Mouse (Mus musculus) left cerebral cortex, postnatal 4 days (tissue): ENCODE results near the gene 4933428G20Rik. TPM values are rescaled to one million over a fixed set of nuclear protein-coding genes. Genes with fewer than 3 reads are reported as not detected.

ENCODE experiments used
- DNase-seq: peaks from one replicate; pipeline ENCODE4 v3.0.0-alpha.2; 2022
- intact Hi-C: fragments of 180-260 bp; cut with DNase I; formaldehyde crosslinking; loops from one replicate; pipeline ENCODE4 v1.15.1; 2025
- total RNA-seq, 2 experiments: library from RNA; stranded (reverse); gene quantifications; 2 replicates each; pipeline ENCODE4 v1.2.3; 2021

The 4933428G20Rik gene
- total RNA-seq, 2 experiments from 2014 or later: 0.26 TPM; not detected in 1

DNA sequence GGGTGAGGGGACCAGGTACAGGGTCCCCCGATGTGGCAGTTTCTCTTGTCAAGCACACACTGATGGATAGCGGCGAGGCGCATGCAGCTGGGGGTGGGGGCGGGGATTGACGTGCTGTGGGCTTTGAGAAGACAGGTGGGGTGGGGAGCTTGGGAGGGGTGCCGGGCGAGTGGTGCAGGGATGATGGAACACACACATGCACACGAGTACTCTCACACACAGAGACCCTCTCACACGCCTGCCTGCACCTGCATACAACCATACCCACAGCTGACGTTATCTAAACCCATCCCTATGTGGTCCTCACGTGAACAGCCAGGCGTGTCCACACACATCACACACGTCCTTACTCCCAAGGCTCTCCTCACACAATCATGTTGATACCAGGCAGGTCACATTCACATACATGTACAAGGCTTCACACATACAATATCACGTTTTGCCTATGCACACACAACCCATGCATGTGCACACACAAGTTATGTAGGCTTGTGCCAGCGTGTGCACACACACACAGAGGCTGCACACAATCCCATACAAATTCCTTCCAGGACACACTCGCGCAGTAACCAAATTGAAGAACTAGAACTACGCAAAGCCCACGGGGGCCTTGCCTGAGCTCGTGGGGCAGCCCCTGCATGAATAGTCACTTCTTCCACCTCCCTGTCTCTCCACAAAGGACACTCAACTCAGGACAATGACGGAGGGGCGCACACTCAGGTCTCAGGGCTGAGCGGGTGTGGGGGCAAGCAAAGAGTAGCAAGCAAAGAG lies 9.8 kb upstream of the 4933428G20Rik start:
- DNase-seq: no peak
- intact Hi-C loops: no loop called here

DNA sequence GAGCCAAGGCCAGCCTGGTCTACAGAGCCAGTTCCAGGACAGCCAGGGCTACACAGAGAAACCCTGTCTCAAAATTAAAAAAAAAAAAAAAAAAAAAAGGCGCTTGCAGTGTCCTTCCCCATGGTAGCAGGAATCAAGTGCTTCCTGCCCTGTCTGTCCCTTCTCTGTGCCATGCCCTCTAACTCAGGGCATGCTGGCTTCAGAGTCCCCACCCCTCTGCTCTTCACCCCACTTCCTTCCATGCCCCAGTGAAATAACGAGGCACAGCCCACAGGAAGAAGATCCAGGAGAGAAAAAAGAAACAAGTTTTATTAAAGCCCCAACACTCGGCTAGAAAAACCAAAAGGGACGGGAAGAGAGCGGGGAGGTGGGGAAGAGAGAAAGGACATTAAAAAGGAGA lies 8.9 kb upstream of the 4933428G20Rik start:
- intact Hi-C loops: no loop called here
- no peak for DNase-seq

DNA sequence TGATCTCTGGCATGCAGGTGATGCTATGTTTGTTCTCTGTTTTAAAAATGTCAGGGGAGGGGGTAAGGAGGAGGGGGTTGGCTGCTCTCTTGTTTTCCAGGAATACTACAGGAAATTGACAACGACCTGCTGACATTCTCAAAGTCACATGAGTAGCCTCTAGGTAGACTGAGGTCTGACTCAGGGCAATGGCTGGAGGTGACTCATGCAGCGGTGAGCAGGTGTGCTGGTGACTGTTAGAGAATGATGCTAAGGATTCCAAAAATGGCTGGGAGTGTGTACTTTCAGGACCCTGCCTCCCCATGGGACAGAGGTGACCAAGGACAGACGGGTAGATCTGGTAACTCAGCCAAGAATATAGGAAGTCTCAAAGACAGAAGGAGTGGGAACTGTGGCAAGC lies 8.1 kb upstream of the 4933428G20Rik start:
- intact Hi-C loops: no loop called here
- no peak for DNase-seq

DNA sequence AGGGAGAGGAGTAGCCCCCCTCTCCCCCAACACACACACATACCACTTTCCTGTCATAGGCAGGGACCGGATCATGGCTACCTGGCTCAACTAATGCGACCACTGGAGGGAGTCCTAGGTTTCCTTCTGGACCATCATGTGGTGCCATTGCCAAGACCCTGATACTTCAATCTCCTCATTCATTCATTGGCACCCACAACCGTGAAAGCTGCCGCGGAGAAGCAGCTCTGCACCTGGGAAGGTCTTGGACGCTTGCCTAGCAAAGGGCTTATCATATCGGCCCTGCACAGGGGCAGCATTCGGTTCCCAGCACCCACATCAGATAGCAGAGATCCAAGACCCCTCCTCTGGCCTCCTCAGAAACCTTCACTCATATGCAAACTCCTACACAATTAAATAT lies 6.2 kb upstream of the 4933428G20Rik start:
- intact Hi-C loops: no loop called here
- peak; percentile 60 for DNase-seq

DNA sequence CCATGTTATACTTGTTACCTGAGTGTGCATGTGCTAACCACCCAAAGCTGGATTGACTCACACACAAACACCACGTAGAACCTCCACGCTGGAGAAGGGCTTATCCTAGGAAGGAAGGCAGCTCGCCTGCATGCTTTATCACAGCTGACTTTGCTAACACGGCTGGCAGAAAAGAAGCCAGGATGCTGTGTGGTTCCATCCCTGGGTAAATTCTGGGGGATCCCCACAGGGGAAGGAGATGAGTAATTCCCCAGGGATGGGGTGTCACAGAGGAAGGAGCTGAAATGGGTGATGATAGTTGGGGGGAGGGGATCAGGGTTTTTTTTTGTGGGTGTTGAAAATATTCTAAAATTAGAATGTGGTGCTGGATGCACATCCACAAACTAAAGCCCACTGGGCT lies 5.6 kb upstream of the 4933428G20Rik start:
- intact Hi-C loops: no loop called here
- DNase-seq: no peak

DNA sequence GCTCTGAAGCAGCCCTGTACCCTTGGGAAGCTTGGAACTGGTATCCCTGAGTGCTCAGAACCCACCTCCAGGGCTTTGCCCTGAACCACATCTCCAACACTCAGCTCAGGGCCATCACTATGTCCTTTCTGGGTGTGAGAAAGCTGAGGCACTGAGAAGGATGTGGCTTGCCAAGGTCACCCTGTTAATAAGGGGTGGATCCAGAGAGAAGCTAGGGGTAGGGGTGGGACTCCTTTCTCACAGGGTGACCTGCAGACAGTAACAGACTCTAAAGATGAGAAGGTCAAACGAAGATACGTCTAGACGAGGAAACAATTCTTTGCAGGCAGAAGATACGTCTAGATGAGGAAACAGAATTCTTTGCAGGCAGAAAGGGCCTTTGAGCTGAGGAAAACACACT lies 2.7 kb upstream of the 4933428G20Rik start:
- intact Hi-C loops: no loop called here
- DNase-seq: no peak

DNA sequence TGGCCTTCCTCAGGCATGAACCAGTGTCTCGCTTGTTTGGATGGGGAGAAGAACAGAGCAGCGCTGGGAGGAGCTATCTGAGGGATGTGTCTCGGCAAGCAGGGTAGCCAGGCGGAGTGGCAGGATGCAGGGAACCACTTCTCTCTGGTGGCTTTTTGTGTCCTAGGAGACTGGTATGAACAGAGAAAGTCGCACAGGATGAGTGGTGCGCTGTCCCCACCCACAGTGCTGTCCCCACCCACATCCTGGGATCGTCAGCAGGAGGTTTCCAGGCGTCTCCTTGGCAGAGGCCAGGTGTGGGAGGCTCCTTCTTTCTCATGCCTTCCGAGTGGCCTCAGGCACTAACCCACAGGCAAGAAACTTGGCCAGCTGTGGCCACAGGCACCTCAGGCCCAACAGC lies 2.2 kb upstream of the 4933428G20Rik start:
- DNase-seq: no peak
- intact Hi-C loops: no loop called here

DNA sequence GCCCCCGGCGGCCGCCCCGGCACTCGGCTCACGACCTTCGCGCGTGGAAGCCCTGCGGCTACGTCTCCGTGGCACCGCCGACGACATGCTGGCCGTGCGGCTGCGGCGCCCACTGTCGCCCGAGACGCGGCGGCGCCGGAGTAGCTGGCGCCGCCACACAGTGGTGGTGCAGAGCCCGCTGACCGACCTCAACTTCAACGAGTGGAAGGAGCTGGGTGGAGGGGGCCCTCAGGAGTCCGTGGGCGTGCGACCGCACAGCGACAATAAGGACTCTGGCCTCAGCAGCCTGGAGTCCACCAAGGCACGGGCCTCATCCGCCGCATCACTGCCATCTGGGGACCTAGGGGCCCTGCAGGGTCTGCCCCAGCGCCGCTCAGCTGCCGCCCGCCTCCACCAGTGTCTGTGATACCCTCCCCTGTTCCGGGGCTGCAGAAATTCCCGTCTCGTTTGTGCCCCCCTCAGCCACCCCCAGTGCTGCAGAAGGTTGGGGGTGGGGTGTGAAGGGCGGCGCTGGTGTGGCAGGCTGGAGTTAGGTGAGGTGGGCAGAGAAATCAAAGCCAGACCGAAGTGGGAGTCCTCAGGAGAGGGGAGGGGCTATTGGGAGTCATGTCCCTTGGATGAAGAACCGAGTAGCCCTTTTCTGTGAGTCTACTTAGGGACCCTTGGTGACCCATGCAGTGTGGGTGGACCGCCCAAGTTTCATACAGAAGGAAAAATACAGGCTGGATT lies 744 bp upstream of the 4933428G20Rik start:
- intact Hi-C loops: no loop called here

DNA sequence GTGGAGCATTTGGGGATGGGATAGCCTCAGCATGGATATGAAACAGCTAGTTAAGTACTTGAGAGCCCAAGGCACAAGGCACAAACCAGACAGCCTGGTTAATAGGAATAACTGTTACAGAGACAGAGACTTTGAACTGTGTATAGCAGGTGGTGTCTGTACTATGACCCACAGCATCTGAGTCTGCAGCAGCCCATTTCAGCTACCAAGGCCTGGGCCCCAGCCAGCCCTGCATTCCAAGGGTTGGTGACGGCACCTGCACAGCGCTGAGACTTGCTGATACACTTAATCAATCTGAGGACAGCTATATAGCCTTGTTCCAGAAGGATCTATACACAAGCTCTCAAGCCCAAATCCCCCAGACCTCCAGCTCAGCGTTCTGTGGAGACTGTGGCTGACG lies 2.6 kb downstream of the 4933428G20Rik start:
- intact Hi-C loops: no loop called here
- no peak for DNase-seq

More for the DNA sequence above, 744 bp upstream of the 4933428G20Rik start:
- DNase-seq: no peak

DNA sequence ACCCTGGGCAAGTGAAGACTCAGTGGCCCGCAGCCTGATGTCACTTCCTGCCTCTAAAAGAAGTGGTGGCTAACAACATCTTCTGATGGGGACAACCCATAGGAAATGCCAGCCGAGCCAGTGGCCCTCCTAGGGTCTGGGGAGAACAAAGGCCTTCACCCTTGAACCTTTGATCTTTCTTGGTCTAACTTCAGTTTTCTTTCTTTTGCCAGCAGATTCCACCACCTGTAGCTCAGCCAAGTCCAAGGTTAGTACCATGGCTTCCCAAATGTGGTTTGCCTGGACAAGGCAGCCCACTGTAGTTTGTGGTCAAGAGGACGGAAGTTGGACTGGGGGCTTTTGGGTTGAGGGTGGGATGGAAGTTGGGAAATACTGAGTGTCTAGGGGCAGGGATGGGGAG lies 7.3 kb downstream of the 4933428G20Rik start:
- DNase-seq: no peak
- intact Hi-C loops: no loop called here

DNA sequence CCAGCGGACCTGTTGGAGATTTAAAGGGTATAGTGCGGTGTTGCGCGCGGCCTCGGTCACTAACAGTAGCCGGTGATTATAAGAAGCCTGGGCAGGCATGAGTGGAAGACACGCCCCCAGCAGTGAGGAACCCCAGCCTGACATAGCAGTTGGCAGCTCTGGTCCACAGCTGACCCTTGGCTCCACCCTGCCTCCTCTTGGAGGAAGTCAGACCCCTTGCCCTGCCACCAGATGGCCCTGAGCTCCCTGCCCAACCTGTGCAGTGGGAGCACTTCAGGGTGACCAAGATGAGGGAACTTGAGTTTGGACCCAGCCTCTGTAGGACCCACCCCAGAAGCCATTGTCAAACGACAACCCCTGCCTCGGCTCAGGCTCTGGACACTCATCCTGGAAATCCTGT lies 8.5 kb downstream of the 4933428G20Rik start:
- intact Hi-C loops: no loop called here
- DNase-seq: peak; percentile 69

DNA sequence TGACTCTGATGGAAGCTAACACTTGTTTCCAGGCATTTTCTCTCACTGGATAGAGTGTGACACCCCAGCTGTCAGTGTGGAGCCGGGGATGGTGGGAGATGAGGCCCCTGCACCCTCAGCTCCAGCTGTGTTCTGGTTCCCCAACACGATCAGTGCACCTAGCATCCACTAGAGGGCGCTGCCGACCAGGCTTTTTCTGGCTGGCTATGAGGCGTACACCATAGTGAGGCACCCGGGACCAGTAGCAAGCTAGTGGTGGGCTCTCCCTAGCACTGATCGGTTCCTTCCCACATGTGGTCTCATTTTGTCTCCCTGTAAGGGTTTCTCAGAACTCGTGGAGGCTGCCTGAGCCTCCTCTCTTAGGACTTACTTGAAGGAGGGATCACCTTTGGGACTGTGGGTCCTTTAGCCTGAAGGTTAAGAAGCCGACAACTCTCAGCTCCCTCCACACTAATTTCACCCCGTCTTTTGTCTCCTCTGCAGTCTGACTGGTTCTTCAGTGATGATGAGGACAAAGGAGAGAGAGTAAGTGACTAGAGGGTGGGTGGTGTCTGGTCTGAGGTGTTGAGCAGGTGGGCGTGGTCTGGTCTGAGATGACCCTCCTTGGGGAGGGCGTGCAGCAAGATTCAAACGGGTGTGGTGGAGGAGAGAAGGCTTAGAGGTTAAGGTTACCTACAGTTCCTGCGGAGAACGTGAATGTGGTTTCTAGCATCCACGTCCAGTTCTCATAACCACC lies 10.4 kb downstream of the 4933428G20Rik start:
- intact Hi-C loops: loop anchor here (5.0 kb wide), 1 partner anchor 133 kb away; no protein-coding TSS in a partner anchor
- peak; percentile 83 for DNase-seq

DNA sequence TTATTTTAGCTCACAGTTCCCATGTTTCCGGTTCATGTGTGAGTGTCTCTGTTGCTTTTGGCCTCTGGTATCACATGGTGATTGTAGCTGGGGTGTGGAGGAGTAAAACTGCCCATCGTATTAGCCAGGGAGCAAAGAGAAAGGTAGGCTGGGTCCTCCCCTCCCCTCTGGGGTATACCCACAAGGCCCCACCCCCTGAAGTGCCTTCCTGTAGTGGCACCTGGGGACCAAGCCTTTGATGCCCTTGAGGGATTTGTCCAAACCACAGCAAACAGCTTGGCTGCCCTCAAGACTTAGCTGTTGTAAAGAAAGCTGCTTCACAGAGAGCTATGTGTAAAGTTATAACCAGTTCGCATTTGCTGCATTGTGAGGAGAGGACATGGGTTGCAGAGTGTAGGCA lies 12.5 kb downstream of the 4933428G20Rik start:
- intact Hi-C loops: loop anchor here (5.0 kb wide), 1 partner anchor 135 kb away; no protein-coding TSS in a partner anchor
- no peak for DNase-seq

DNA sequence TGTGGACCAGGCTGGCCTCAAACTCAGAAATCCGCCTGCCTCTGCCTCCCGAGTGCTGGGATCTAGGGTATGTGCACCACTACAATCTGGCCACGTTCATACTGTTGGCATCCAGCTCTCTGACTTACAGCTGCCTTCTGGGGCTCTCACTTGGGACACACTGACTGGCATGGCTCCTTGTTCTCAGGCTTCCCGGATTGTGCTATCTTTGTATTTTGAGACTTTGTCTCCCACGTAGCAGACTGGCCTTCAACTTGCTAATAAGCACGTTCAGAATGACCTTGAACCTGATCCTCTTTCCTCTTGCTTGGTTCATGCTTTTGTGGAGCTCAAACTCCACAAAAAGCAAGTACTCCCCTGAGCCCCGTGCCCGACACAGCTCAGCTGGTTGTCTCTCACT lies 14.5 kb downstream of the 4933428G20Rik start:
- no peak for DNase-seq
- intact Hi-C loops: loop anchor here (5.0 kb wide), 1 partner anchor 137 kb away; no protein-coding TSS in a partner anchor

DNA sequence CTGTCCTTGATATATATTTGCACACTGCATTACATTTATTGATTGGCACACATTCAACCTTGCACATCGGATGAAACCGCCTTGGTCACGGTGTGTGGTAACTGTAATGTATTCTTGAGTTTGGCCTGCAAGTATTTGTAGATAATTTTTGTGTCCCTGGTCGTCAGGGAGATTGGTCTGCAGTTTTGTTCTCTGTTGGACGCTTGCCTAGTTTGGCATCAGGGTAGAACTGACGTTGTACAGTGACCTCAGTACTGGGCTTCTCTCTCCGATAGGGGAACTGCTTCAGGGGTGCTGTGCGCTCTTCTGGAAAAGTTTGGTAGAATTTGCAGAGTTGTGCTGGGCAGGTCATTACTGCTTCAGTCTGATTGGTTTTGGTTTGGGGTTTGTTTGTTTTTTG lies 20.3 kb downstream of the 4933428G20Rik start:
- intact Hi-C loops: no loop called here
- DNase-seq: no peak

DNA sequence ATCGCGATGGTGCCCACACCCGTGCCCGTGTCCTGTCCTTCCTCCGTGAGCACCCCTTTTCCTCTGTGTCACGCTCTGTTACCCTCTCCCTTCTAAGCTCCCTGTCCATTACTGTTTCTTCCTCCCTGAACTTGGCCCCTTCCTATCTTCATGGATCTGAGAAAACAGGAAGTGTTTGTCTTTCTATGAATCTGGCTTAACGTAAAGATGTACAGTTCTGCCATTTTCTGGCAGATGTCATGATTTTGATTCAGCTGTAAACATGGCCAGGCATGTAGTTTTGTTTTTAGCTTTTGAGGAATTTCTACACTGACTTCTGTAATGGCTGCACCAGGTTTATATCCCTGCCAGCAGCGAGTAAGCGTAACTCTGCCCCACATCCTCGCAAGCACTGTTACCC lies 21.1 kb downstream of the 4933428G20Rik start:
- intact Hi-C loops: no loop called here
- no peak for DNase-seq

DNA sequence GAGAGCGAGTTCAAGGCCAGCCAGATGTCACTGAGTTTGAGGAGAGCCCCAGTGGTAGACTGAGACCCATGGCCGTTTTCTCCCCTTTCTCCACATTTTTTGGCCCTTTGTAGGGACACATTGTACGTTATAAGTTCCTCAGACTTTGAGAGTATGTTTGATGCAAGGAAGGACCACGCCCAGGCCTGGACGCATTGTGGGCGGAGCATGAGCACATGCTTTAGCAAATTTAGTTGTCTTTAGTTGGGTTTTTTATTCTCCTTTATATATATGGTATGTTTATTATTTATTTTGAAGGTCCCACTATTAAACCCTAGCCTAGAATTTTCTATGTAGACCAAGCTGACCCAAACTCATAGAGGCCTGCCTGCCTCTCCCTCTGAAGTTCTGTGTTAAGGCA lies 21.8 kb downstream of the 4933428G20Rik start:
- DNase-seq: no peak
- intact Hi-C loops: no loop called here

DNA sequence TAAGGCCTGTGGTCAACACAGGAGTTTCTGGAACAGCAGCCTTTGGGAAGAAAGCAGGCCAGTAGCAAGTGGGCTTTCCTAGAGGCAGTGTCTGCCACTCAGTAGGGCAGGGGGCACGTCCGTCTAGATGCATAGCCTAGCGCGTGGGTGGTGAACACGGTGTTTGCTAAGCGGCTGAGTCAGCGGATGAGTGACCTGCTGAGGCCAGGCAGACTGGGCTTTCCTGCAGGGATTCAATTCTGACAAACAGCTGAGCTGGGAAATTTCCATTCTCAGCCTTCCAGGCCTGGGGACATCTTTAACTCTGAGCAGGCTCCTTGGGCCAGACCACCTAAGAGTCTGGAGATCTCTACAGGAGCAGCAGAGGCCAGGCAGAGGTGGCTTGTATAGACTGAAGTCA lies 22.7 kb downstream of the 4933428G20Rik start:
- intact Hi-C loops: no loop called here
- DNase-seq: no peak

DNA sequence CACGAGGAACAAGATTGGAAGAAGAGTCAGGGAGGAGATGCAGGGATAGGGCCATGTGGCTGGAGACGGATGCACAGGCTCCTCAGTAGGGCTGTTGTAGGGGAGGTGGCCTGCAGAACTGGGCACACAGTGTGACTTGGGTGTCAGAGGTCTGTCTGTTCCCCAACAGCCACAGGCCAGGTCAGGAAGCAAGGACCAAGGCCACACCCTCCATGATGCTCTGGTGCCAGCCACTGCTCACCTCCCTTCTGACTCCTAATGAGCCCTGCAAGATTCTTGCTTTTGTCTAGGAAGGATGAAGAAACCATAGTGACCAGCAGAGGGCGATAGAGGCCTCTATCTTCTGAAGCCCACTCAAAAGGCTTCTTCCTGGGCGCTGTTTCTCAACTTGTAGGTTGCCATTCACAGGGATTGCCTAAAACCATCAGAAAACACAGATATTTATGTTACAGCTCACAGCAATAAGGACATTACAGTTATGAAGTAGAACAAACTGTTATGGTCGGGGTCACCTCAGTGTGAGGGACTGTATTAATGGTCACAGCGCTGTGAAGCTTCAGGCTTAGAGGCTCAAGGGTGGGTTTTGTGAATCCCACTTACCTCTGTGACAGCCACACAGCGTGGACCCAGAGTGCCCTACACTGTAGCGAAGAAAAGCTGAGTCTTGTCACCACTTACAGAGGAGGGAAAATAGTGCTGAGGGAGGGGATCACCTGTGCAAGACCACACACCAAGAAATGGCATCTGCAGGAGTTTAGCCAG lies 23.6 kb downstream of the 4933428G20Rik start:
- peak; percentile 81 for DNase-seq
- intact Hi-C loops: no loop called here

DNA sequence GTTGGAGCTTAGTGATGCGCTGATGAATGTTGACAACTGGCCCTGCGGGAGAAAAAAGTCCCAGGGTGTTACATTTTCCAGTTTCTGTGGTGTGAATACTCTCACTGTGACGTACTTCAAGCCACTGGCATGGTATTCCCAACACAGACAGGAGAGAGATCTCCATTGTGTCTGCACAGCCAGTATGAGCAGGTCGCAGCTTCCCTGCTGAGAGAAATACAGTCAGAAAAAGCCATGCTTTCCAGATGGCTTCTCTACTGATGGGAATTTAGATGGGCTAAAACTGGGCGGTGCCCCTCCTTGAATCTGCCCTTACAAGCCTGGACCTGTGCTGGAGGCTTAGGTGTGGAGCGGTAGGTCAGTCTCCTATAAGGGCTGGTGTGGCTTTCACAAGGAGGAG lies 28.9 kb downstream of the 4933428G20Rik start:
- intact Hi-C loops: no loop called here
- DNase-seq: no peak

DNA sequence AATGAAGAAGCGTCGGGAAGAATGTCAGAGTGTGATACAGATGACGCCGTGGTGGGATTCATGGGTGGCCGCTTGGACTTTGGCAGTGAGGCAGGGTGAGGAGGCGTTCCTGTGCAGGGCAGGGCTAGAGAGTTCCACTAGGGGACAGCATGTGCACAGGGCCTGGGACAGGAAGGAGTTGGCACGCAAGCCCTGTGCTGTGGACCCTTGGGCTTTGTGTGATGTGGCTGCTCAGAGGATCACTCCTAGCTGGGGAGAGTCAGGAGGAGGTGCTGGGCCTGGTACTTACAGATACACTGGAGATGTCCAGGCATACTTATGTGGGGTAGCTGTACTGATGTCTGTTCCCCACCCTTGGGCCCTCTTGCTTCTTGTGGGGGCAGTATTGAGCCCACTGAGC lies 30.3 kb downstream of the 4933428G20Rik start:
- no peak for DNase-seq
- intact Hi-C loops: loop anchor here (5.0 kb wide), 1 partner anchor 63 kb away; no protein-coding TSS in a partner anchor
